Mouse (Mus musculus) thymus, adult 18-20 months (tissue): ENCODE data around the gene Gm11437.

ENCODE experiments used
- DNase-seq, 2 experiments: peaks; one replicate each; pipeline ENCODE4 v3.0.0; 2022; ENCODE audit warnings: mixed read lengths in 2 of 2

The Gm11437 gene

GRCm38 (mm10) chr11:84141752-84142151, 25.5 kb downstream of the Gm11437 start:
- peak in 1 of 2 experiments; percentile 6 for DNase-seq

- no peak for DNase-seq
Observed at GRCm38 (mm10) chr11:84136453-84136852, 30.8 kb downstream of the Gm11437 start.

- DNase-seq = no peak
Observed at GRCm38 (mm10) chr11:84134331-84134860, 32.9 kb downstream of the Gm11437 start.

- DNase-seq = no peak
Observed at GRCm38 (mm10) chr11:84129799-84130185, 37.5 kb downstream of the Gm11437 start.

GRCm38 (mm10) chr11:84128943-84129798, 38.1 kb downstream of the Gm11437 start, which contains the start of the genes Tada2a and Acaca:
Gene Tada2a (minus strand): TSS chr11:84129600.
Gene Acaca (plus strand): TSS chr11:84129672.
- peak; percentile 46 to 62 for DNase-seq

DNA sequence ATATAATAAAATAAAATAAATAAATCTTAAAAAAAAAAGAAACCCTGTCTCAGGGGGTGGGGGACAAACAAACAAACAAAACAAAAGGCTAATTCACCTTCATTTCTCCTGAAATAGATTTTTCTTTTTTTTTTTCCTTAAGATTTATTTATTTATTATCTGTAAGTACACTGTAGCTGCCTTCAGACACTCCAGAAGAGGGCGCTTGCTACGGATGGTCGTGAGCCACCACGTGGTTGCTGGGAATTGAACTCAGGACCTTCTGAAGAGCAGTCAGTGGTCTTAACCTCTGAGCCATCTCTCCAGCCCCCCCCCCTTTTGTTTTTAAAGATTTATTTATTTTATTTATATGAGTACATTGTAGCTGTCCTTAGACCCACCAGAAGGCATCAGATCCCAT, 39.3 kb downstream of the Gm11437 start:
- no peak for DNase-seq

GRCm38 (mm10) chr11:84121051-84121956, 46.0 kb downstream of the Gm11437 start:
- no peak for DNase-seq

DNA sequence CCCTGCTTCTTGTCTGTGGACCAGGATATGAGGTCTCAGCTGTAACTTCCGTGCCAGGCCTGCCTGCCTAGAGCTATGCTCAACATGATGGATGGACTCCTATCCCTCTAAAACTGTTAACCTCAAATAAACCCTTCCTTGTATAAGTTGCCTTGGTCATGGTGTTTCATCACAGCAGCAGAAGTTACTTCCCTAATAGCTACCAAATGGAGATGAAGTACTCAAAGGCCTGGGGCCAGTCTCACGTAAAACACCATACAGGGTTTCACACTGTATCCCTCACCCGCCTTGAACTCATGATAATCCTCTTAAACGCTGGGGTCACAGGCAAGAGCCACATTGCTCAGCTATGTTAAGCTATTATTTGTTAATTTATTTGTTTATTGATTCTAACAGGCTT, 49.8 kb downstream of the Gm11437 start:
- DNase-seq = no peak

GRCm38 (mm10) chr11:84116221-84116620, 51.1 kb downstream of the Gm11437 start:
- DNase-seq = no peak

DNA sequence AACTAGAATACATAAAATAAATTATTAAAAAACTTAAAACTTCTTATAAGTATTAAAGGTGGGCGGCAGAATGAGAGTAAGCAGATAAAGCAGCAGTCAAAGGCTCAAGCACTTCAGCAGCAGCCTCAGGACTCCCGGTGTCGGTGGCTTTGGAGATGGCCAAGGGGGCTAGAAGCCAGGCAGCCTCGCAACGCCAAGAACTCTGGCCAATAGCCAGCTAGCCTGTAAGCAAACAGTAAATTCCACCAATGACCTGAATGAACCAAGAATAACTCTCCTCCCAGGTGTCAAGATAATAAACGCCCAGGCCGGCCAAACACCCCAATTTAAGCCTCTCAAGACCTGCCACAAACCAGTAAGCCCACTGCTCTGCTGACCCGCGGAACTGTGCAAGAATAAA, 51.6 kb downstream of the Gm11437 start:
- no peak for DNase-seq

DNA sequence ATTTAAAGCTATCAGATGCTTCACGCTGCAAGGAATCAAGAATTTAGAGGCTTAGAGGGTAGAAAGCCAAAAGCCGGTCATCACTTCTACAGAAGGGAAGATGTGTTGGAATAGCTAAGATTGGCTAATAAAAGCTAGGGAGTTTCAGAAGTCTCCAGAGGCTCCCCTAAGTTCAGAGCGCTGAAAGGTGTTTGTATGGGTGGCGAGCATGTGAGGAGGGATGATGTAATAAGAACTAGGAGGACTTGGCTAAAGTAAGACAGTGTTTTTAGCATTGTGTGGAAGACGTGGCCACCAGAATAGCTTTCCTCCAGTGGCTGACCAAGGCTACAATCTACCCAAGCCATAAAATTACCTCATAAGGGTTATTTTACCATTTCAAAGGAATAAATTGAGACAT, 53.7 kb downstream of the Gm11437 start:
- no peak for DNase-seq

GRCm38 (mm10) chr11:84107137-84107536, 60.1 kb downstream of the Gm11437 start:
- DNase-seq = no peak

GRCm38 (mm10) chr11:84104036-84104435, 63.2 kb downstream of the Gm11437 start:
- no peak for DNase-seq

GRCm38 (mm10) chr11:84101182-84101581, 66.1 kb downstream of the Gm11437 start:
- DNase-seq = no peak
